Mouse (Mus musculus) kidney, adult 9 months (tissue): ENCODE measurements around the gene Tmod2.

ENCODE experiments used
- DNase-seq: peaks from one replicate; pipeline ENCODE4 v3.0.0; 2022

Gene Tmod2

DNA sequence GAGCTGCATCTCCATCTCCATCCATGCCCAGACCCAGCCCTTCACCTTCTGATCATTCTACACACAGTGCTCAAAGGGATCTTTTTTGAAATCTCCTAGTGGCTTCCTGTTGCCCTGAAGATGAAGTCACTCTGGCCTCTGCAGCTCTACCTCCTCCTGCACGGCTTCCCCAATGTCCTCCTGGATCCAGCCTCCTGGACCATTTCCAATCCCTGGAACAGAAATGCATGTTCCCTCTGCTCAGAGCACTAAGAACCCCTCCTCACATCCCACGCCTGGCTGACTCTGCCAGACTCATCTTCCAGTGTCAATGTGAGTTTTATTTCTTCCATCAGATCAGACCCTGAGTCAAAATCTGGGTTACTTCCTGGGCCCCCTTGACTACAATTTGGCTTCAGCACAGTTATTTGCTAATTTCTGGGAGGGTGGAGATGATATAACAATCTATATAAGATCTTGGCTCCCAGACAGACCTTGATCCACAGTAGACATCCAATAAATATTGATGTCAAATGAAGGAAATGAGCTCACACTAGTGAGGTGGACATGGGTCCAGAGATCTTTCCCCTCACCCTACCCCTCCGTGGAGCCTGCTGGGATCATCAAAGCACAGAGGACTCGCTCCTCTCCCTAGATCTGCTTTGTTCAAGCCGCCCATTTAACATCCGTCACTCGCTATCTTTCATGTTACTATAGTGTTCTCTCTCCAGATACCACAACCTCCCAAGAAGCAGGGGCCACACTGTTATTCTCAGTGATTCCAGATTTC is 10.8 kb downstream of the Tmod2 start:
- no peak for DNase-seq

DNA sequence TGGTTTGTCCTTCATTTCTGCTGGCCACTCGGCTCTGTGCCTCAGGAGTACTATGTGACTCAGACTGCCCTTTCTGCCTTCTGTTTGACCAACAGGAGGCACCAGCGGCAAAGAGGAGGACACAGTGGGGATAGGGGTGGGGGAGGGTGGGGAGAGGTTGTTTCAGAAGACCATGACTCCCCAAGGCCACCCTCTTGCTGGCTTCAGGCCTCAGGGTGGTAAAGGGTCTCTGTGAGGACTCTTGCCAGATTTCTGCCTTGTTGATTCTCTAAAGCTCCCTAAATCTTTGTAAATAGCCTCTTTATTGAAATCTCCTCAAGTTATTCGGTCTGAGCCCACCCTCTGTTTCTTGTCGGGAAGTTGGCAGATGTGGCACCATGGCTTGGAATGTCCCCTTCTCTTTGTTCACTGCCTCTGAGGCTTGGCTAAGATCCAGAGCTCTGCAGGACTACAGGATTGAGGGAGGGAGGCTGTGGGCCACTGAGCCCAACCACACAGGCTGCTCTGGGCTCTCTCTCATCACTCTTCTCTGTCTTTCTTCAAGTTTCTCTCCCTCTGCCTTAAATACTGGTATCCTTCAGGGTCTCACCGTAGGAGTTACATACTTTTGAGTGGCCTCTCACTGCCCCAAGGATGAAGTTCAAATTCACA is 11.8 kb downstream of the Tmod2 start:
- DNase-seq: no peak

DNA sequence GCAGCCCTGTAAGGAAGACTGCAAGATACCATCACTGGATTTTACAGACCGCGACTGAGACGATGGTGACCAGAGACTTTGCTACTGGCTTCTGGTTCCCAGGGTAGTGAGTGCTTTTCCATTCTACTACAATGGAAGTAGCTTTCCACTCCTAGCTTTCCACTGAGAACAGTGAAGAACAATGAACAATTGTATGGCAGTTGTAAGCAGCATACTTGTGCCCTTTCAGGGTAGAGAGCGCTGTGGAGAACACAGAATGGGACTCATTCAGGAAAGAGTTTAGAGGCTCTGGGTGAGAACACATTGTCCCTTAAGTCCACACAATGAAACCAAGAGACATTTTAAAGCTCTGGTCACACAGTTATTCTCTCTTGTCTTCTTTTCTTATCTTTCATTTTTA is 13.5 kb downstream of the Tmod2 start:
- DNase-seq: no peak

DNA sequence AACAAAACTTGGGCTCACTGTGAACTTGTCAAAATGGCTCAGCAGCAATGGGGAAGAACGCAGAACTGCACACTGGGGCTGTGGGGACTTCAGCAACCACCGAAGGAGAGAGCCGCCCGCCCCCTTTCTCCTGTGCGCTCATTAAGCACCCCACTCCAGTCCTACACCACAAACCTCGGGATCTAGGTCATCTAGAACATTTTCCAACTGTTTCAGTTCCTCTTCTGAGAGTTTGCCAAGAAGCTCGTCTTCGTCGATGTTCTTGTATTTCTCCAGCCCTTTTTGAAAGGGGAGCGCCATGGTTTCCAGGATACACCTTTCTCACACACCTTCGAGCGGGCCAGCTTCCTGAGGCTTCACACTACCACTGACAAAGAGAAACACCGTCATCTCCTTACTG is 14.1 kb downstream of the Tmod2 start:
- DNase-seq: no peak

DNA sequence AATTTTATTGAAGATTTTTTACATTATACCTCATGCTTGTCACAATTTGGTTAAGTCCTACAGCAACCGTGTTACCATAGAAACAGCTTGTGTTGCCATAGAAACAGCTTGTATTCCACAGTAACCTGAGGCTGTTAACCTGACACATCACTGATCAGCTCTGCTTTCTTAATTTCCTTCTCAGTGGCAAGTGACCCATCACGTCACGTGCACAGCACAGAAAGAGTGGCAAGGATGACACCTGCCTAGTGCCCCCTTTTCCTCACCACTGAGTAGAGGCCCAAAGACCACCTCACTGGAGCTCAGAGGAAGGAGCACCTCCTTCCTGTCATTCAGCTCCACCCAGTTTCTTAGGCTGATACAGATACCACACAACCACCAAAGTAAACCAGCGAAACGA is 17.6 kb downstream of the Tmod2 start:
- no peak for DNase-seq

DNA sequence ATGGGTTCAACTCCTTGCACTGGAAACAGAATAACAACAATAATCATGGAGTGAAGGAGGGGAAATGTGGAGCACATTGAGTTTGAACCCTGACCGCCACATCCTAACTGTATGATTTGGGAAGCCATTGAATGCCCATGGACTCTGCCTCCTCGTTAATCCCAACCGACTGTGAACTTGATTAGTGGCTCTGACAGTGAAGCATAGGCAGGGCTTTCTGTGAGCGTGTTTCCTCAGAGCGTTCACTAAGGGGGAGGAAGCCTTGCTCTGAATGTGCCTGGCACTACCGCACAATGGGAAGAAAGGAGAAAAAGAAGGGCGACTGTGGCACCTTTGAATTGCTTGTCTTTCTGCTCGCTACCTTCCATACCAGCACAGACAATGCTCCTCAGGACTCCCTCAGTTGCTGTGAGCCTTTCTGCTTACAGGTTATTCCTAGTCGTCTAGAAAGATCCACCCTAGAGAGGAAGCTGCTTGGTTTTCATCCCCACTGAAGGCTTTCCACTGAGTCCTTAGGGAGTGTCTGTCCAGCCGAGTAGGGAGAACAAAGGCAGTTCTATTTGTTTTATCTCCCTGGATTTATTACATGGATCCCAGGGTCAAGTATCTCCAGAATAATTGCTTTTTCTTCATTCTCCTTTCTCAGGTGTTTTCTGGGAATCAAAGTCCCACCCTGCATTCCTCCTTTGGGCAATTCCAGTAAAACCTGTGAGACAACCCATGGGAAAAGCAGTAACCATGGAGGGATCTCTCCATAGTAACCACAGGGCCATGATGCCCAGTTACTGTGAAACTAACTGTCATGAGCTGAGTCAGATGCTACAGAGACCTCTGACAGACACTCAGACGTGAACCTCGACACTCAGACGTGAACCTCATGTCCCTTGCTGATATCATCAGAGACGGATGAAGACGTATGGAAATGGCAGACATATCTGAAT is 21.0 kb downstream of the Tmod2 start:
- DNase-seq: no peak

DNA sequence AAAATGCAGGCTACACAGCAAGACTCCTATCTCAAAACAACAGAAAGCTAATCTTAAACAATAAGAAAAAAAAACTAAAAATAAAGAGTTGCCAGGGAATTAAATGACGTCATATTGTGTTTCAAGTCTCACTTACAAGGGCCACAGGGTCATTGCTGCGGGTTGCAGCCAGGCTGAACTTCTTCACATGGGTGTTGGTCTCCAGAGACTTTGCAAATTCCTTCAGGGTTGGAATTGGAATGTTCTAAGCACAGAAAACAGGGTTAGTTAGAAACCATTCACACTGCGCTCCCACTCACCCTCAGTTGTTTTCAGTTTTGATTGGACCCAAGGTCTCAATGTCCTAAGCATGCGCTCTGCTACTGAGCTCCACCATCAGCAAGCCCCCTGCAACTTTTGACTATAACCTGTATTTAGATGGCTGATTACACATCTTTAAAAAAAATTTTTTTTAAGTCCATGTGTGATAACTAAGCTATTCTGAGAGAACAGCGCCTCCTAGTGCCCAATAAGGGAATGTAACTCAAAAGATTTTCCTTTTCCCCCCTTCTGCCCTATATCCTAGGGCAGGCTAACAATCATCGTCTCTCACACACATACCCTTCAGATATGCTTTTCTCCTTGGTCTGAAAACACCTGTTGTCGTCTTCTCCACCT is 29.3 kb downstream of the Tmod2 start:
- DNase-seq: peak; percentile 40

DNA sequence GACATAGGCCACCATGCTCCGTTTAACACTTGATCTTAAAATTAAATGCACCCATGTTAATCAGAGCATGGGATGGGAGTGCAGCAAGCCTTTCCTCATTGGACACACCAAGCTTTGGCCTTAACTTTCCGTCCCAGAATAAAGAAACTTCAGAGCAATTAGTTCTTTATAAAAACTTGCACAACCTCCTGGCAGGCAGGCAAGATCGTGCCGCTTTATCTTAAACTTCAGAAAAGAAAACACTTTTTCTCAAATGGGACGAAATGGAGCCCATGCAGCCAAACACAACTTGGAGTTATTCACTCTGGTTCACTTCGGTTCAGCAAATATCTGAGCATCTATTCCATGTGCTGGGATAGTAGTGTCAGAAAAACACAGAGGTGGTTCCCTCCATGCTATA is 31.8 kb downstream of the Tmod2 start:
- DNase-seq: no peak

DNA sequence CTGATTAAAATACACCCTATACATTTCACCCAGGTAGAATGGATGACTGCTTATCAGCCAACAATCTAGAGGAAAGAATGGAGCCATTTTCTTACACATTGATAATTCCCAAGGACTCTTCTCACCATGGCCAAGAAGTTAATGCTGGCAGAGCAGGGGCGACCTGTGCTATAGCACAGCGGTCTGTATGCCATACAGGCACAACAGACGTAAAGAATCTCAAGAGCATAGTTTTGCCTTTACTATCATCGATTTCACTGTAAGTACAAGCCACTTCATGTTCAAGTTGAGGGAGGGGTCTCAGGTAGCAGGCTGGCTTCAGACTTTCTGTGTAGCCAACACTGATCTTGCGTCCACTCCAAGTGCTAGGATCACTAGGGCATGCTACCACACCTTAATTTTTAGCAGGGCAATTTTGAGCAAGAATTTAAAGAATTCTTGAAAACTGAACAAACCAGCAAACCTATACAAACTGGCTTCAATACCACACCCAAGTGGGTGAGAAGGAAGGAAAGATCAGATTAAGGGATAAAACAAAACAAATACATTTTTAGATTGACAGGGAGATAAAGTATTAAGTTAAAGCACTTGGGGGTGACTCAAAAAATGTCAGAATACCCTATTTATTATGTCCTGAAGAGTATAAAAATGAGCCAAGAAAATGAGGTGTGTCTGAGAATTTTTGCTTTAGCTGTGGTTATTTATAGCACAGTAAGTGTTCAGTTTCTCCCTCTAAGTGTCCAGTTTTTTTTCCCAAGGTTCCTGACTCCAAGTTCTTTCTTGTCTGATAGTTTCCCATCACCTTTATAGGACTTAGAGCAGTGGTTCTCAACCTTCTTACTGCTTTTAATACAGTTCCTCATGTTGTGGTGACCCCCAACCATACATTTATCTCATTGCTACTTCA is 39.8 kb downstream of the Tmod2 start:
- DNase-seq: no peak

DNA sequence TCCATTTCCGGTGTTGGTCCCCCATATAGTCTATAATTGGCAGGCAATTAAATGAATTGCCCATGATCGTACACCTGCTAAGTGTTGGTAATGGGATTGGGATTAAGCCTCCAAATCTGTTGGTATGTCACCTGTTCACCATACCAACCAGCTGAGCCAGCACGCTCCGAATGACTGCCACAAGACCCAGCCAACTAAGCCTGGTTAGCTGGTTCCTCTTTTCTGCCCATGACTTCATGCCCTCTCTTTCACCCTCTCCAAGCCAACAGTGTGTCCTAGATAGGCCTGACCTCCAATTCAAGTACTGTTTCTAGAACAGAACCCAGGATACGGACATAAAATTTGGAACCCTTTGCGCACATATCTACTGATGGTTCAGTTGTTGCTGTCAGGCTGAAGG is 42.7 kb downstream of the Tmod2 start:
- DNase-seq: no peak

DNA sequence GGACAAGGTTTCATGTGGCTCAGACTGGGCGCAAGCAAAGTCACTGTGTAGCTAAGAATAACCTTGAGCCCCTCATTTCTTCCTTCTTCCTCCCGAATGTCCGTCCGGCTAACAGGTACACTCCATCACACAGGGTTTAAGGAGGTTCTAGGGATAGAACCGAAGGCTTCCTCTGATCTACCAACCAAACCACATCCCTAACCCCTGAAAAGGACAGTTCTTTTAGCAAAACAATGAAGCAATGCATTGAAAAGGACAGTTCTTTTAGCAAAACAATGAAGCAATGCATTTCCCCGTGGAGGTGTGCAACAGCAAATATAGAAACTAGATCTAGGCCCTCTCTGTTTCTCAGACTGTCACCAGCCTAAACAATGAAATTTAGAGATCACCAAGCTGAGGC is 46.2 kb downstream of the Tmod2 start:
- no peak for DNase-seq

DNA sequence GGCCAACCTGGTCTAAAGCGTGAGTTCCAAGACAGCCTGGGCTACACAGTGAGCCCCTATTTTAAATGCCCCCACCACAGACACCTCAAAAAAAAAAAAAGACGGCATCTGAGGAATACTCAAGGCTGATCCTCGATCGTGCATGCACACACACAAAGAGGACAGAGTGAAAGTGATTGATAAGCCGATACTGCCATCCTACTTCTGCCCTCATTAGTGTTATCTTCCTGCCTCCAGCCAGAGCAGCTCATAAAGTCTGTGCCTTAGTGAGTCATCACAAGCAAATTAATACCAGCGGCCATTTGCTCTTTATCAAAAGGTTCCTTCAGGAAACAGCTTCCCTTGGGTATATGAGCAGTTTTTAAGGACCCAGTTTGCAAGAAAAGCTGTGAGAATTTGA is 47.5 kb downstream of the Tmod2 start:
- no peak for DNase-seq

DNA sequence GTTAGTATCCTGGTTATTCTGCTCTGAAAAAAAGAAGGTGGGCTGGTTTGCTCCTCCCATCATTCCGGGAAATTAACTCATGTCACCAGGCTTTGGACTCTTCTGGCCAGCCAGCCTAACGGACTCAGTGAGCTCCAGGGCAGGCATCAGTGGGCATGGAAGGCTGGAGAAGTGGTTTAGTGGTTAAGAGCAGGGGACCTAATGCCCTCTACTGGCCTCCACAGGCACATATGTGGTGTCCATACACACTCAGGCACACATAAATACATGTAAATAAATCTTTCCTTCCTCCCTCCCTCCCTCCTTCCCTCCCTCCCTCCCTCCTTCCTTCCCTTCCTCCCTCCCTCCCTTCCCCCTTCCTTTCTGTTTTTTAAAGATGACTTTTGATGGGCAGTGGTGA is 47.9 kb downstream of the Tmod2 start:
- no peak for DNase-seq

DNA sequence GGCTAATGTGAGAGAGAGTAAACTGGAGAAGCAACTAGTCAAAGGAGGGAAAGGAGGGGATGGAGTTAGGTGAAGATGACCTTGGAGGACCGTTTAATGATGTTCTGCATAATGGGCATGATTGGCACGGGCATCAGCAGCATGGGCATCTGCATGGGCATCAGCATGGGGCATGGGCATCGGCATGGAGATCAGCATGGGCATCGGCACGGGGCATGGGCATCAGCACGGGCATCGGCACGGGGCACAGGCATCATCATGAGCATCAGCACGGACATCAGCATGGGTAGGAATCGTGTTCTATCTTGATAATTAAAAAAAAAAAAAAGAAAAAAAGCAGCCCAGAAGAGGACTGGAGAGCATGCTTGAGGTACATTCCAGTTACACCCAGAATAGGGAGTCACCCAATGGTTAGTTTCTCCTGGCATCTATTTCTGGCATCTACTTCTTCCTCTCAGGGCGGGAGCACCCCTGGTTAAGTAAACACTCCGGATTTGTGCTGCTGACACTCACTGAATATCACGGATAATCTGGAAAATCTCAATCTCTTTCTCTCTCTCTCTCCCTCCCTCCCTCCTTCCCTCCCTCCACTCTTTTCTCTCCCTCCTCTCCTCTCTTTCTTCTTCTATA is 50.0 kb downstream of the Tmod2 start:
- DNase-seq: no peak

DNA sequence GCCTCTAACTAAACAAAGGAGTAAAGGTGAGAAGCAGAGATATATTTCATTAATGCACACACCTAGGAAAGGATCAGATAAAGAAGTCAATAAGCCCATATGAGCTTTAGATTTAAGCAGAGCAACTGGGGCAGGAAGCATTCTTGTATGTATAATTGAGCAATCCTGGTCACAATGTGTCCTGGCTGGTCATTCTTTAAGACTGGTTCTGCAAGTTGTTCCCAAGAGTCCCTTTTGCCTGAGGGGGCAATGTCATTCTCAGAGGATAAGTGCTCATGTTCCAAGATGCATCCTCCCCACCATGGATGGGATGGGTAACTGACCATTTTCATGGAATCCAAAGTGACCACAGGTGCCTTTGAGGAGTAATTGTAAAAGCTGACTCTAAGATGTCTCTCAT is 50.8 kb downstream of the Tmod2 start:
- no peak for DNase-seq

DNA sequence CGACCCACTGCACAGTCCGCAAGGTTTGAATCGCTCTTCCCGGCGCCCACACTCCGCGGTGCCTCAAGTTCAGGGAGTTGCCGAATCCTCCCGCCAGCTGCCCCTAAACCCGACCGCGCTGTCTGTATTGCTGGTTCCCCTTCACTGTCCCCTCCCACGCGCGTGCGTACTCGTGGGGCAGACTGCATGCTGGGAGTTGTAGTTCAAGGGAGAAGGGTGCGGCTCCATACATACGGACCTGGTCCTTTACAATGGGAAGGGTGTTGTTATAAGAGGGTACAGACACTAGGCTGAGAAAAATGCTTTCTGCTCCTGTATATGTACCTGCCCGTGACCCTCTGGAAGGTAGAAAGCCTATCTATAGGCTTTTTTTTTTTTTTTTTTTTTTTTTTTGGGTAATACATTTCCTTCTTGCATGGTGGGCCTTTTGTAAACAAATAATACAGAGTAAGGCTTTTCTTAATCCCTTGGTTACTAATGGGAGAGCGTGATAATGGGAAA is 51.6 kb downstream of the Tmod2 start, which contains the start of gene Tmod3:
TSS of gene Tmod3 (minus strand) at position 146 of the 501 bp plus-strand sequence.
- DNase-seq: peak; percentile 94

DNA sequence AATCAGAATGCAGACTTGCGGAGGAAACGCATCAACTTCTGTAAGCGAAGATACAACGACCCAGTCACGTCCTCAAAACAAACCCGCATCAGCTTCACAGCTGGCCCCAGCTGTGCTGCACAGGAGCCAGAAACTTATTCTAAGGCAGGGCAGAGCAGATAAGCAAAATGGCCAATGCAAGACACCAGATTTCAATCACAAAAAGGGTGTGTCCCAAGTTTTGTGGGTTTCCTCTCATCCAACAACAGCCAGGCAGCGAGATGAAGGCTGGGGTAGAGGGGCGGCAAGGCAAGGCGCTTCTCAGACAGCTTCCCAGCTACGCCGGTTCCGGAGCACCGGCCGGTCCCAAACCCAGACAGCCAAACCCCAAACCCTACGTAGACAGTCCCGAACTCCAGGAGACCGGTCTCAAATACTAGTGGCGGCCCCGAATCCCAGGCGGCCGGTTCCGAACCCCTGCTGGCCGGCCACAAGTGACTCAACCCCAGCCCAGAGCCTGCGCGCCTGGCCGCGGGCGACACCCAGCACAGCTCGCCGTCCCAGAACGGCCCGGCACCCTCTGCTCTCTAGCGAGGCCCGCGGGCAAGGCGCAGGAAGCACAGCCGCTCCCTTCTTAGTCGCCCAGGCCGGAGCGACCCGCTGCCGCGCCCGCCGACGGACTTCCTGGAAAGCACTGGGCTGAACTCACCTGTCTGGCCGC is 52.2 kb downstream of the Tmod2 start:
- DNase-seq: peak; percentile 52

DNA sequence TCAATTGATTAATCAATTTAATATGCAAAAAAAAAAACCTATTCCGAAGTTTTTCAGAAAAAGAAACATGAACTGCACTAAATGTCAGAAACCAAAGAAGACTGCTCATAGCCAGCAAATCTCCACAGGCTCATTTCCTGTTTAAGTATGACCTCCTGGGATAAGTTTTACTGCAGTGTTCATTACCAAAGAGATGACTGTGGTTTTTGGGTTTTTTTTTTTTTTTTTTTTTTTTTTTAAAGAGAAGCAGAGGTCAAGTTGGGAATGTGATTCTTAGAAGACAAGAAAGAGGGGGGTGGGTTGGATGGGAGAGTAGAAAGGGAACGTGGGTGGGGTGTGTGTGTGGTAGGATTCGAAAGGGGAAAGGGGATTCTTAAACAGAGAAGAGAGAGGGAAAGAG is 52.8 kb downstream of the Tmod2 start:
- DNase-seq: no peak

DNA sequence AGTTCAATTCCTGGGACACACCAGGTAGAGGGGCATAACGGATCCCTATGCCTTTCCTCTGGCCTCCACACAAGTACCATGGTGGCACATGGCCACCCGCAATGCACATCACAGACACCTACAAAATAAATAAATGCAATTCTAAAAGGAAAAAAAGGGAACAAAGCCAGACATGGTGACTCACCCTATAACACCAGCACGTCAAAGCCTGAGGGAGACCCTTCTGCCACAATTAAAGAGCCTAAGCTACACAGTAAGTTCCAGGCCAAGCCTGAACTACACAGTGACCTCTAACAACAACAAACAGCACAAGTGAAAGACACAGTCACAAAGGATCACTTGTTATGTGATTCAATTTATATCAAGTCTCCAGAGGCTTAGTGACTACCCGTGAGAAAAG is 57.4 kb downstream of the Tmod2 start:
- DNase-seq: no peak

DNA sequence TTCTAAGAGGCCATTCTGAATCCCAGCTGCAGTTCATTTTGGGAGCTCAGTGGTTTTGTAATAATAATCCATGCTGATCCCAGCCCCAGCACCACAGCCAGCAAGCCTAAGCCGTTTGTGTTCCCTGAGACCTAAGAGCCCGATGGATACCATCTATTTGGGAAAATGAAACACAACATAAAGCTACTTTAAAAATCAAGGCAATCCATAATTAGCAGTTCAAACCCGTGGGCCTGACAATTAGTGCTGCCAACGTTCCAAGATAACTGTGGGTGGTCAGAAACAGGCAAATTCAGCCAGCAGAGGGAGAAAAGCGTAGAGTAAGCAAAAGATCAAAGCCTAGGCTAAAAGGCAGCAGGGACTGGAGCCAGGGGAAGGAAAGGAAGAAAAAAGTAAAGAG is 59.8 kb downstream of the Tmod2 start:
- DNase-seq: no peak

DNA sequence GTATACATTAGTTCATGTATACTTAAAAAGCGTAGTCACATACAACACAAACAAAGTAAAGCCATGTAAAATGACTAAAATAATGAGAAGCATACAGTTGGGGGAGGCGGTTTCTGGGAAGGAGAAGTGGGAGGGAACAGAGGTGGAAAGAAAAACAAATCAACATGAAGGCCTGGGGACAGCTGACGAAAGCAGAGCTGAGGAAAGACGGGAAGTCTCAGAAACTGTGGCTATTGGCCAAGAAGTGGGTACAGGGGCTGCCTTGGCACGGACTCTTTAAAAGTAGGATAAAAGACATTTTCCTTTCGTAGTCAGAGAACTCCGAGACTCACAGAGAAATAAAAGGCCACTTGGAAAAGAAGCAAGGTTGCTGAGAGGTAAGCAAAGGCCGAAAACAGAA is 62.1 kb downstream of the Tmod2 start:
- peak; percentile 14 for DNase-seq
